Mouse (Mus musculus) cortical plate, adult 2 months (tissue): ENCODE results near the gene Syne3. TPM values are rescaled to one million over a fixed set of nuclear protein-coding genes. Genes with fewer than 3 reads are reported as not detected.

Experiments used
- H3K27ac ChIP-seq: fragments of 200-500 bp; 2 replicates; pipeline ENCODE4 v1.5.1; 2012; ENCODE audit warnings: low read length, control low read depth, inconsistent platforms; ENCODE audit not compliant: insufficient read depth
- H3K4me1 ChIP-seq: fragments of 200-500 bp; 2 replicates; pipeline ENCODE4 v1.6.1; 2011; ENCODE audit warnings: low read length; ENCODE audit not compliant: control insufficient read depth, insufficient read depth
- H3K4me3 ChIP-seq: fragments of 200-500 bp; 2 replicates; pipeline ENCODE4 v1.5.1; 2011; ENCODE audit warnings: mild to moderate bottlenecking, low read length, control low read depth; ENCODE audit not compliant: insufficient read depth
- CTCF ChIP-seq: fragments of 200-500 bp; IDR thresholded peaks from 2 replicates; pipeline ENCODE4 v1.5.1; 2011; ENCODE audit warnings: mild to moderate bottlenecking, control low read depth, low read length; ENCODE audit not compliant: insufficient read depth; ENCODE audit errors: extremely low read depth
- POLR2A ChIP-seq: fragments of 200-500 bp; IDR thresholded peaks from 2 replicates; pipeline ENCODE4 v1.6.1; 2011; ENCODE audit warnings: mild to moderate bottlenecking, low read length, control low read depth; ENCODE audit not compliant: insufficient read depth; ENCODE audit errors: extremely low read depth
- polyA plus RNA-seq: library from polyadenylated mRNA; depleted of rRNA; stranded (reverse); fragments of >200 nt; gene quantifications from 2 replicates; pipeline ENCODE4 v1.2.3, GENCODE M21; 2012

The Syne3 gene
- polyA plus RNA-seq, 1 experiment: 0.90 TPM

DNA sequence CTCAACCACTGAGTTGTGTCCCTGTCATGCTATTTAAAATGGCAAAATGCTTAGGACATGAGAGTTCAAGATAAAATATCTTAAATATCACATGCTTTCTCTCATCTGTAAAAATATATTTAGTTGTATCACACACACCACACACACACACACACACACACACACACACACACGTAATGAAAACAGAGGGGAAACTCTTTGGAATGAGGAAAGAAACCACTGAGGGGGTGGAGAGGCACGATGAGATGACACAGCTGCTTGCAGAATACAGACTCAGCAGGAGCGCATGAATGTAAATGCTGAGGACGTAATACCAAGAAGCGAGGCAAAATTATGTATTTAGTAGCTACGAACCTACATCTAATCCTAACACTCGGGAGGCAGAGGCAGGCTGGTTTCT, 32.7 kb downstream of the Syne3 start:
- TF ChIP-seq POLR2A: no peak

DNA sequence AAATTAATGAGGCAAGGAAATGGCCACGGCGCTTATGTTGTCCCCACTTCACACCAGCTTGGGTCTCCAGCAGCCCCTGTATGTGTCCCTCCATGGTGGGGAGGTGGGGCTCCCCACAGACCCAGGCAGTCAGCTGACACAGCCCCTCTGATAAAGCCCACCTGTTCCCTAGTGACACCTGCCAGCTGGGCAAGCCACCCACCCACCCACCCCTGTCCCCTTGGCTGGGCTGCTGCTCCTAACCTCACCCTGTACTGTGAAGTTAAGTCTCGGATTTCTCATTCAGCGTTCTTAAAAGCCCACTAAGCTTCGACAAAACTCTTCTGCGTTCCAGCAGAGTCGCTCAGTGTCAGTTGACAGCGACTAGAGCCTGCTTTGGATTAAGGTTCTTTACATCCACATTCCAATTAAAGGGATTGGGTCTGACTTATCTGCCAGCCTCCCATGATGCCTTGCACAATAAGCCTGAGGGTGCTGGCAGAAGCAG, 33.2 kb downstream of the Syne3 start:
- Histone ChIP-seq H3K4me1 (no peaks in the 10 kb centered on the region), H3K4me3 (no peak overlapping the region), H3K27ac (no peak overlapping the region)
- TF ChIP-seq CTCF: no peak

More for the DNA sequence above, 32.7 kb downstream of the Syne3 start:
- H3K4me3 ChIP-seq: no peak overlapping the region
- no peak overlapping the region for H3K27ac ChIP-seq
- H3K4me1 ChIP-seq: no peaks in the 10 kb centered on the region

DNA sequence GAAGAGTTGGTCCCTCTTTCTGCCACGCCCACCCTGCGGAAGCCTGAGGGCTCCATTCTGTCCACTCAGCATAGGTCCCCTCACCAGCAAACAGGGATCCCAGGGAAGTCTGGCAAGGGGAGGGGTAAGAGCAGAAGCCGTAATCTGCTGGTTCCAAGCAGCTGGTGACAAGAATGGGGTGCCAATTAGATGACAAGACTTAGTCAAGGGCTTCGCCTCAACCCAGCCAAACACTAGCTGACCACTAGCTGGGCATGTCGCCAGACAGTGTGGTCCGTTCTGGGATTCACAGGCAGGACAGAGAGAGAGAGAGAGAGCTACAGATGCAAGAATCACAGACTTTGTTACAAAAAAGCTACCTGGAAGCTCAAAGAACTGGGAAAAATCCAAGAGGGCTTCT, 36.7 kb downstream of the Syne3 start:
- Histone ChIP-seq H3K4me3 (no peak overlapping the region), H3K27ac (no peak overlapping the region), H3K4me1 (no peaks in the 10 kb centered on the region)
- TF ChIP-seq CTCF (no peak), POLR2A (no peak)

DNA sequence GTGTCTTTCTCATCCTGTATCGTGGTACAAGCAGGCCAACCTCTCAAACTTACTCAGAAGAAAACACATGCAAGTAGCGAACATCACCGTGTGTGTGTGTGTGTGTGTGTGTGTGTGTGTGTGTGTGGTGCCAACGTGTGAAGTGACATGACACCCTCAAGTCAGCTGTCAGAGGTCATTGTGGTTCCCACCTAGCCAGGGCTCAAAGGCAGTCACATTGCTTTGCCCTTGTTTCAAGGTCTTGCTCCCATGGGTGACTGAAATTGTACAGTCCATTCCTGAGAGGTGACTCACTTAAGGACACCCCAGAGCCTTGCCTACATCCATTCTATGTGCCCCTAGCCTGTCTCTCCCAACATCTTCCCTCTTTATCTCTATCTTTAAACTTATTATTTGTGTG, 40.0 kb downstream of the Syne3 start:
- TF ChIP-seq POLR2A: no peak
- TF ChIP-seq CTCF: no peak
- Histone ChIP-seq H3K4me3 (no peak overlapping the region), H3K27ac (no peak overlapping the region), H3K4me1 (no peaks in the 10 kb centered on the region)

DNA sequence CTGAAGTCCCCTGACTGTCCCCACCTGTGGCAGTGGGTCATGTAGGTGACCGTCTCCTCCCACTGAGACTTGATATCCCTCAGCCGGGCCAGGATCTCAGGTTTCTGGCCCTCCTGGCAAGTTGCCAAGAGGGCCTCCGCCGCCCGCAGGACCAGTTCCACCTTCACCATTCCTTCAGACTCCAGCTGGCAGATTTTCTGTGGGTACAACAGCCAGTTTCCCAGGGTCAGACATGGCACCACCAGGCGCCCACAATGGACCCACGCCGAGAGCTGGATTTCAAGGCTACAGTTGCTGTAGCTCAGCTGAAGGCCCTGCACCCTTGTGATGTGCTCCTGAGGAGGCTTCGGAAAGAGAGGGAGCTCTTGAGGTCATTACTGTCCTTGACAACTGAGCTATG, 40.4 kb downstream of the Syne3 start:
- H3K4me1 ChIP-seq: no peaks in the 10 kb centered on the region
- no peak for TF ChIP-seq CTCF
- TF ChIP-seq POLR2A: no peak
- H3K4me3 ChIP-seq: no peak overlapping the region
- no peak overlapping the region for H3K27ac ChIP-seq

DNA sequence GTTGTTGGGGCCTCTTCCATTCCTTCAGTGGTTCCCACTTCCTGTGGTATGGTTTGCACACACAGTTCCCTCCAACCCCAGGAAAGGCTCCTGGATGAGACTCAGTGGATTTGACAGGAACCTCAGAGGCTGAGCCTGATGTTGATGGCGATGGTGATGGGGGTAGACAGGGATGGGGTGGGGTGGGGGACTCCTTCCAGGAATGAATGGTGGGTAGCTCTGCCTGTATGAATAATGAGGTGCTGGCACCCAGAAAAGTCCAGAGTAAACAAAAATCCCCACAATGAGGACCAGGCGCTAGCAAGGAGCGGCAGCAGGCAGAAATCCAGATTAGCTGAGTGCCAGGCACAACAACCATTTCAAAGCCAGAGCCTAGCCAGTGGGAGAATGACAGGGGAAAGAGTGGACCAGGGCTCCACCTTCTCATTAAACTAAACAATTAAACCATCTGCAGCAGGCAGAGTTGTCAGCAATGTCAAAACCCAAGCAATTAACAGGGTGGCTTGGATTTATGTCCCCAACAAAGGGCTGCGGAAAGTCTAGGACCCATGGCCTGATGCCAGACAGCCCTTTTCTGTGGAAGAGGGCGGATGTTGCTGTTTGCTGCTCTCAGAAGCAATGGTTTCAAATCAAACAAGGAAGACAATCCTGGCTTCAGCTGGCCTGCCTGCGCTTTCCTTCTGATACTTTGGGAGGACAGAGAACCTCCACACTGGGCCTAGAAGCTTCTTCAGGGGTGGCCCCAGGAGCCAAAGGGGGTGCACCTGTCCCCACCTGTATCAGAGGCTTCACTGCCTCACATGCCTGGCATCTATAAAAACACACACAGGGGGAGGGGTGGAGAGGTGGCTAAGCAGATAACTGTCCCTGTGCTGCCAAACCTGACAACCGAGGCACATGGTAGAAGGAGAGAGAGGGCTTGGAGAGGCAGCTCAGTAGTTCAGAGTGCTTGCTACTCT, 44.4 kb downstream of the Syne3 start:
- Histone ChIP-seq H3K27ac (peak overlapping the region; percentile 54; the same call in 1 of the 2 replicates), H3K4me3 (no peak overlapping the region), H3K4me1 (no peaks in the 10 kb centered on the region)
- no peak for TF ChIP-seq POLR2A
- TF ChIP-seq CTCF: no peak

DNA sequence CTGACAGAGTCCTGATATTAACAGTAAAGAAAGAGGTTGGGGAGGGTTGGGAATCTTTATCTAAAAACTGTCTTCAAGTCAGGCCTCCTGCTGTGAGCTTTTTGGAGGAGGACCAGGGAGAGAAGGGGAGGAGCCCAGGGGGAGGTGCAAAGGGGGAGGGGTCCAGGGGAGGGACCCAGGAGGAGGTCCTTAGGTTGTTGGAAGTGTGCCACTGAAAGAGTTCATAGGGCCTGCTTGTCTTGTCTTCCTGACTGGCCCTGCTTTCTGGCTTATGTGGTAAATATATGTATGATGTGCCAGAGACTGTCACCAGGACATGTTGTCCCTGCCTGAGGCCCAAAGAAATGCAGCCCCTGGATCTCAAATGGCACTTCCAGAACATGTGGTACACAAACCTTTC, 49.2 kb downstream of the Syne3 start:
- Histone ChIP-seq H3K4me1 (no peaks in the 10 kb centered on the region), H3K27ac (no peak overlapping the region), H3K4me3 (no peak overlapping the region)
- no peak for TF ChIP-seq POLR2A
- no peak for TF ChIP-seq CTCF

DNA sequence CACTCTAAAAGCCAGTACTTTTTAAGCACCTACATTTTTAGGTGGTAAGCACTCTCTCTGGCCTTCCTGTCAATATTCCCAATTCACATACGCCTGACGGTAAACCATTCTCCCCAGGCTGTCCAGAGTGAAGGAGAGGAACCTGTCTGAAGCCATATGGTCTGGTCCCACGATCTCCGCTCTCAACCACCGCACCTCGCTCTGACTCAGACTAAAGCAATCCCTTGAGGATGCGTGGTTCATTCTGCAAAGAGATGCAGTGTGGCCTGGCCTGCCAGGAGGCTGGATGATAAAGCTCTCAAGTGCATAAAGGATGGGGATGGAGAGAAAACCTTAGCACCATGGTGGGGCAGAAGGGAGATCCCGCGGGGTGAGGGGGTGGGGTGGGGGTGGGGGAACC, 49.6 kb downstream of the Syne3 start:
- no peak overlapping the region for H3K4me3 ChIP-seq
- no peak overlapping the region for H3K27ac ChIP-seq
- TF ChIP-seq CTCF (no peak), POLR2A (no peak)
- no peaks in the 10 kb centered on the region for H3K4me1 ChIP-seq

DNA sequence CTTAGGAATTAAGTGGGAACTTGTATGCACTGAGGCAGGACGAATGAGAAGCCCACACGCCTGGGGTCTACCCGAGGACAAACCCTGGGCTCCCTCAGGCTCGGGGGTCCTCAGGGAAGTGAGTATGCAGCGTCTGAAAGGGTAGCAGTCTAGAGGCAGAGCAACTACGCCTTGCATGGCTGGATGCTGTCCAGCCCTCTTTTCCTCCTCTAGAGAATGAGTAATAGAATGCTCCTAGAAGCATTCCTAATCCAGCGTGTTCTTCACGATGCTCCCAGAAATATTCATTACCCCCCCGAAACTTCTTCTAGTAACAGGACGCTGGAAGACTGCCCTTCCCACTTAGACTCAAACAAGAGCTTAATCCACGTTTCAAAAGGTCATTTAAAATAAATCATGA, 51.3 kb downstream of the Syne3 start:
- TF ChIP-seq POLR2A: no peak
- TF ChIP-seq CTCF: no peak
- Histone ChIP-seq H3K4me1 (no peaks in the 10 kb centered on the region), H3K27ac (no peak overlapping the region), H3K4me3 (no peak overlapping the region)

DNA sequence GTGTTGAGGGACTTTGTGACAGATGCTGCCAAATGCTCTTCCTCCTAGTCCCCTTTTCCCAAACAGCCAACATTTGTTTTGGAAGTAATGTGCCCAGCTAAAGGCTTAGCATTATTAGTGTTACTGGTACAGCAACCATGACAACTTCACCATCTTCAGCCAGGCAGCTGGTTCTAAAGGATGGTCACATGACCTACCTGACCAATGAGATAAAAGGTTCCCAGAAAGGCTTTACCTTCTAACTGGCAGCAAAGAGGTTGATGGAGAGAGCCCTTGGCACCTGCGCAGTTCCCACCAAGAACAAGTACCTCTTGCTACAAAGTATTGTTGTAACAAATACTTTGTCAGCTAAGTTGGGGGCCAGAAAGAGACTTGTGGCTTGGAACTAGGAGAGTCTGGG, 52.4 kb downstream of the Syne3 start:
- H3K27ac ChIP-seq: no peak overlapping the region
- H3K4me1 ChIP-seq: no peaks in the 10 kb centered on the region
- H3K4me3 ChIP-seq: no peak overlapping the region
- TF ChIP-seq POLR2A (no peak), CTCF (no peak)
